Mouse (Mus musculus) ES-Bruce4 (cell line): ENCODE results near the gene Acer3. TPM values are rescaled to one million over a fixed set of nuclear protein-coding genes. Genes with fewer than 3 reads are reported as not detected.
"Not testable (repeated sequence)": the region's sequence is repeated elsewhere in the genome, so short reads cannot be mapped to it uniquely, and the experiment has no call there.

Experiments
- H3K27ac ChIP-seq: 2 replicates; pipeline ENCODE4 v1.5.1; 2012; ENCODE audit warnings: low read length, inconsistent platforms; ENCODE audit not compliant: insufficient read depth
- H3K27me3 ChIP-seq: 2 replicates; pipeline ENCODE4 v1.6.1; 2012; ENCODE audit warnings: mild to moderate bottlenecking, low read length, inconsistent platforms; ENCODE audit not compliant: control insufficient read depth, poor library complexity, insufficient read depth, severe bottlenecking
- H3K36me3 ChIP-seq: 2 replicates; pipeline ENCODE4 v1.6.1; 2012; ENCODE audit warnings: inconsistent platforms, mild to moderate bottlenecking, low read length, moderate library complexity; ENCODE audit not compliant: control insufficient read depth, poor library complexity, insufficient read depth, severe bottlenecking
- H3K4me1 ChIP-seq: one replicate; pipeline ENCODE4 v1.8.1; 2011; ENCODE audit warnings: low read length; ENCODE audit not compliant: control insufficient read depth, insufficient read depth
- H3K4me3 ChIP-seq: 2 replicates; pipeline ENCODE4 v1.5.1; 2011; ENCODE audit warnings: low read depth, mild to moderate bottlenecking, low read length
- H3K9ac ChIP-seq: 2 replicates; pipeline ENCODE4 v1.6.1; 2012; ENCODE audit warnings: low read depth, mild to moderate bottlenecking, inconsistent platforms; ENCODE audit not compliant: poor library complexity, severe bottlenecking
- H3K9me3 ChIP-seq: replicated peaks from 2 replicates; pipeline ENCODE4 v1.6.1; 2012; ENCODE audit warnings: mild to moderate bottlenecking, low read length, inconsistent platforms; ENCODE audit not compliant: control insufficient read depth, poor library complexity, insufficient read depth, severe bottlenecking
- CTCF ChIP-seq: IDR thresholded peaks from one replicate; pipeline ENCODE4 v1.8.1; 2011; ENCODE audit warnings: low read depth, low read length
- EP300 ChIP-seq: IDR thresholded peaks from 2 replicates; pipeline ENCODE4 v1.6.1; 2011; ENCODE audit warnings: low read depth, low read length; ENCODE audit not compliant: insufficient read depth
- POLR2A ChIP-seq: IDR thresholded peaks from one replicate; pipeline ENCODE4 v1.8.1; 2011; ENCODE audit warnings: low read length; ENCODE audit not compliant: insufficient read depth
- polyA plus RNA-seq: library from polyadenylated mRNA; stranded (reverse); fragments of >200 nt; gene quantifications from 2 replicates; pipeline ENCODE4 v1.2.4, GENCODE M21; 2011; ENCODE audit warnings: low read depth; ENCODE audit not compliant: missing spikeins, insufficient read depth, insufficient read length

The Acer3 gene
- polyA plus RNA-seq, 1 experiment = 18.4 TPM

DNA sequence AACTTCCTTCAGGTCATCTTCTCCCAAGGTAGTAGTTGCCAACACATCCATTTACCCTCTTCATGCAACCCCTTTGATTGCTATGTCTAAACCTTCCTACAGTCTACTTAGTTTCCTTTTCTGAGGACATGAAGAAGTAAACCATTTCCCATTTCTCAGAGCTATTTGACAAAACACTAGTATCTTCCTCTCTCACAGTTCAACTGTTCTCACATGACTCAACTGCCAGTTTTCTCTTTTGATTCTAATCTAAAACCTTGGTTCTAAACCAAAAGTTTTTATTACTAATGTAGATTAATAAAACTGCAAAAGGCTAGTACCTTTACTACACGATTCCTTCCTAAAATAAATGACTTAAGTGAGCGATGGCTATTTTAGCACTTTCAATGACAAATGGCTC is 13.6 kb downstream of the Acer3 start:
- H3K4me1 ChIP-seq = no peaks in the 10 kb centered on the region
- H3K27me3 ChIP-seq = peaks cover 2% of the 10 kb centered on the region; the same call in 1 of the 2 replicates
- no peaks in the 10 kb centered on the region for H3K9me3 ChIP-seq
- no peak overlapping the region for H3K9ac ChIP-seq
- no peak overlapping the region for H3K27ac ChIP-seq
- H3K36me3 ChIP-seq = no peaks in the 10 kb centered on the region
- H3K4me3 ChIP-seq = no peak overlapping the region
- no peak for TF ChIP-seq POLR2A
- no peak for TF ChIP-seq CTCF
- no peak for TF ChIP-seq EP300

DNA sequence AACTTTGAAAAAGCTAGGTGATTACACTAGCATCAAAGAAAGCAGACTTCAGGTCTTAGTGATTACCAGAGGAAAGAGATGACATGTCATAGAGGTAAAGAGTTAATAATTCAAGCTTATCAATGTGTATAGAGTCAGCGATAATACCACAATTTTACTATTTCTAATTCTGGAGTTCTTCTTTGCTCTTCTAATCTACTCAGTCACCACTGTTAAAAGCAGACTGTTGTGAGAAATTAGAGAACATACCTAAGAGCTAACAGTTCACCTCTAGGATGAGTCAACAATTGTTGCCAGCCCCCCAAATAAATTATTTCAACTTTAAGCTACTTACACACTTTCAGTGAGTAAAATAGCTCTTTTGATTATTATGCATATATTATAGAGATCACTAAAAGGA is 28.1 kb downstream of the Acer3 start:
- no peak overlapping the region for H3K9ac ChIP-seq
- H3K4me1 ChIP-seq = no peaks in the 10 kb centered on the region
- no peaks in the 10 kb centered on the region for H3K36me3 ChIP-seq
- H3K27me3 ChIP-seq = no peaks in the 10 kb centered on the region
- H3K4me3 ChIP-seq = no peak overlapping the region
- TF ChIP-seq POLR2A = no peak
- TF ChIP-seq EP300 = no peak
- no peak for TF ChIP-seq CTCF
- H3K9me3 ChIP-seq = no peaks in the 10 kb centered on the region
- H3K27ac ChIP-seq = no peak overlapping the region

DNA sequence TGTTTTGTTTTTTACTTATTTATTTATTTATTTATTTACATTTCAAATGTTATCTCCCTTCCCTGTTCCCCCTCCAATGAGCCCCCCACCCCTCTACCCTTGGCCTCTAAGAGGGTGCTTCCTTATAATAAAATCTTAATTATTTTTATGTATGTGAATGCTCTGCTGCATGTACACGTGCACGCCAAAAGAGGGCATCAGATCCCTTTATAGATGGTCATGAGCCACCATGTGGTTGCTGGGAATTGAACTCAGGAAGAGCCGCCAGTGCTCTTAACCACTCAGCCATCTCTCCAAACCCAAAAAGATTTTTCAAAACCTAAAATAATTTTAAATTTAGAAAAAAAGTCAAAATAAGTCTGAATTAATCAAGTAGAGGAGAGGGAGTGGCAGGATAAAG is 31.4 kb downstream of the Acer3 start:
- Histone ChIP-seq H3K4me1 (no peaks in the 10 kb centered on the region), H3K27ac (no peak overlapping the region), H3K4me3 (no peak overlapping the region), H3K9ac (no peak overlapping the region), H3K27me3 (no peaks in the 10 kb centered on the region), H3K9me3 (no peaks in the 10 kb centered on the region), H3K36me3 (no peaks in the 10 kb centered on the region)
- TF ChIP-seq CTCF (peak; percentile 11), POLR2A (no peak)

DNA sequence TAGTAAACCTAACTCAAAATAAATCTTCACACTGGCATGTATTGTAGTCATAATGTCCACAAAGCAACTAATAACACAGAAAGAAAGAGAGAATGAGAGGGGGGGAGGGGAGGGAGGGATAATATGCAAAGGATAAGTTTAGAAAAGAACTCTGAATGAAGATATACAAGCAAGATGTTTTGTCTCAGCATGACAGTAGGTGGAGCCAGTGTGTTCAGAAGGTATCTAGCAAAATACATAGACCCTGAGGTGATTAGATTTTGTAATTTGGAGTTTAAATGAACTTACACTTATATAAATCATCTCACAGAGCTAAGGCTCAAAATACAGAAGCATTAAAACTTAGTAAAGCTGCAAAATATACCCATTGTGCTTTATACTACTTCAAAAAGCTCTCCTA is 44.7 kb downstream of the Acer3 start:
- H3K27me3 ChIP-seq = no peaks in the 10 kb centered on the region
- TF ChIP-seq EP300 (no peak), CTCF (no peak), POLR2A (no peak)

DNA sequence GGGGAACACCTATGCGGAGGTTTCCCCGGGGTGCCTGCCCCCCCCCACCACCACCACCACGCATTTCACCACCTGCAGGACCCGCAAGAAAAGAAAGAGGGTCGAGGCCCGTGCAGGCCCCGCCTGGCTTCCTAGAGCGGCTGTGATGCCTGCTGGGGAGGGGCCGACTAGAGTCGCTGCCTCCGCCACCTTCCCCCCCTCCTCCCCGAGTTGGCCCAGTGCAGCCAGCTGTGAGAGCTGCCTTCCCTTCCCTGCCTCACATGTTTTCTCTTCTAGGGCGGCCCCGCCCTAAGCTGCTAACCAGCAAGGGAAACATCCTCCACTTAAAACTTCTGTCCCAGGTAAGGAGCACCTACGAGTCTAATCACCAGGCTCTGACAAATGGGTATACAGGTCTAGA is 52.8 kb downstream of the Acer3 start:
- H3K9me3 ChIP-seq, H3K27me3 ChIP-seq, H3K36me3 ChIP-seq, H3K27ac ChIP-seq, H3K4me1 ChIP-seq: not testable (repeated sequence)
- H3K4me3 ChIP-seq = peak overlapping the region; percentile 45
- H3K9ac ChIP-seq = peak overlapping the region; percentile 46

More for the DNA sequence above, 44.7 kb downstream of the Acer3 start:
- peaks cover 3% of the 10 kb centered on the region for H3K9me3 ChIP-seq
- no peak overlapping the region for H3K27ac ChIP-seq
- no peak overlapping the region for H3K9ac ChIP-seq
- no peaks in the 10 kb centered on the region for H3K4me1 ChIP-seq
- H3K36me3 ChIP-seq = no peaks in the 10 kb centered on the region
- no peak overlapping the region for H3K4me3 ChIP-seq

DNA sequence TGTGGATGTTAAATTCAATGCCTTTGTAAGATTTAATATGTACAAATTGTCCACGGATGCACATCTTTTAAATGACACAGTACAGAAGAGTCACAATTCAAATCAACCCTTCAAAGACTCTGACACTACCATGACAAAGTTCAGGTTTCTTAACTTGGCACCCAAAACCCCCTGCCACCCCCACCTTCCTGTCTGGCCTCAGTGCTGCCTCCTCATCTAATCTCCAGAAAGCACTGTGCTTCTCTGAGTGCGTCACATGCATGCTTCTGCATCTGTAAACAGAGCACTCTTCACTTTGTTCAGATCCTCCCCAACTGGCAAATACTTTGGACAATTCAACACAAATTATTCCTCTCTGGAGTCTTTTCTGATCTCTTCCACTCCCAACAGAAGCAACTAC is 68.5 kb downstream of the Acer3 start:
- H3K9ac ChIP-seq = no peak overlapping the region
- no peaks in the 10 kb centered on the region; the same call in 1 of the 2 replicates for H3K9me3 ChIP-seq
- H3K27ac ChIP-seq = no peak overlapping the region
- no peaks in the 10 kb centered on the region for H3K4me1 ChIP-seq
- no peak overlapping the region for H3K4me3 ChIP-seq
- H3K27me3 ChIP-seq = no peaks in the 10 kb centered on the region
- H3K36me3 ChIP-seq = no peaks in the 10 kb centered on the region
- TF ChIP-seq POLR2A (no peak), EP300 (no peak), CTCF (no peak)
